Mouse (Mus musculus): Measurements from ENCODE around the gene Ruvbl2. TPM values are rescaled to one million over a fixed set of nuclear protein-coding genes. Genes with fewer than 3 reads are reported as not detected.

Ruvbl2 gene
- polyA plus RNA-seq (2014; fragmentation: Illumina TruSeq; extraction: RNeasy Lipid Tissue Mini Kit (QIAGEN cat#74804); ENCODE audit: low replicate concordance) = not detected

GRCm38 (mm10) chr7:45437521-45438276 is at the start of gene Ruvbl2:
Ruvbl2 (minus strand) TSS chr7:45438096.

DNA sequence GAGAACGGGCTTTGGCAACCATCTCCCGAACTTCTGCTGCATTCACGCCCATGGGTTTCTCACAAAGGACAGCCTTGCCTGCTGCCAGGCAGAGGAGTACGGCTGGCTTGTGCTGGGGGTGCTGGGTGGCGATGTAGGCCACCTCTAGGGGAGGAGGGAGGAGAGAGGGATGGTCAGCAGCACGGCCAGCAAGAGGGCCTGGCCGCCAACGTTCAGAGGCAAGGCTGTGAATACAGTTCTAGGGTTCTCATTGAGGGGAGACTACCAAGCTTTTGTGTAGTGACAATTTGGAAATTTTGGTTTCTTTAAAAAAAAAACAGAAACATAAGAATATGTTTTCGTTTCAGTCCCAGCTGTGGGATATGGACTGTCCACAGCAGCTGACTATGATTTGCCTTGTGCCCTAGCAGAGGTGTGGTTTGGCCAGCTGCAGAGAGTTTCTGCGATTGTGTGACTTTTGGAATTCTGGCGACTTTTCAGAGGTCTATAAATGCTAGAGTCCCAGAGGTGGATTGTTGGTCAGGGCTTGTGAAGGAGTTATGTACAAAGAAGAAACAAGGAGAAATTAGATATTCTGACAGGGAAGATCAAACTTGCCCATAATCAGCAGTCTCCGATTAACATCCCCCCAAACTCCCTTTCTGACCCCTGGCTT is 49.0 kb upstream of the Ruvbl2 start, which contains the start of gene Gm45808:
TSS of gene Gm45808 (minus strand) at position 51 of the 655 bp plus-strand sequence.

DNA sequence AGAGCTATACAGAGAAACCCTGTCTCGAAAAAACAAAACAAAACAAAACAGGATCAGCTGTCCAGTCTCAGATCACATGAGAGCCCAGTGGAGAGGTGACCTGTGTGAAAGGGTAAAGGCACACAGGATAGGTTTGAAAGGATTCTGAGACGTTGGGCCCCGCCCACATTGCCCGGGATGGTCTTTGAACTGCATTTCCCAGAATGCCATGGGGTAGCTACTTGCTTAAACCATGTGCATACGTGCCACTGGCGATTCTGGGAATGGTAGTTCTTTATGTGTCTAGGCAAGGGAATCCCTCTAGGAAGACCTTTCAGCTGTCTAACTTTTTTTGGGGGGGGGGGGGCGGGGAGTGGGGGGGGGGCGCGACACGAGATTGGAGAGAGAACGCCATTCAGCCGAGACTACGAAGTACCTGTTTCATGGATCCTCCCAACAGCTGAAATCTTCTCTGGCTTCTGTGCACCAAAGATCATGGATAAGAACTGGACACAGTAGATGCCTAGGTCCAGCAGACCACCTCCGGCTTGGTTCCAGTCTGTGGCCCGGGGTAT is 43.6 kb upstream of the Ruvbl2 start, which contains the start of gene Tulp2:
TSS of gene Tulp2 (plus strand) at position 504 of the 554 bp plus-strand sequence.

GRCm38 (mm10) chr7:45466283-45467089 is 28.6 kb upstream of the Ruvbl2 start, which contains the start of gene Bax:
Bax (minus strand) TSS chr7:45466898.

DNA sequence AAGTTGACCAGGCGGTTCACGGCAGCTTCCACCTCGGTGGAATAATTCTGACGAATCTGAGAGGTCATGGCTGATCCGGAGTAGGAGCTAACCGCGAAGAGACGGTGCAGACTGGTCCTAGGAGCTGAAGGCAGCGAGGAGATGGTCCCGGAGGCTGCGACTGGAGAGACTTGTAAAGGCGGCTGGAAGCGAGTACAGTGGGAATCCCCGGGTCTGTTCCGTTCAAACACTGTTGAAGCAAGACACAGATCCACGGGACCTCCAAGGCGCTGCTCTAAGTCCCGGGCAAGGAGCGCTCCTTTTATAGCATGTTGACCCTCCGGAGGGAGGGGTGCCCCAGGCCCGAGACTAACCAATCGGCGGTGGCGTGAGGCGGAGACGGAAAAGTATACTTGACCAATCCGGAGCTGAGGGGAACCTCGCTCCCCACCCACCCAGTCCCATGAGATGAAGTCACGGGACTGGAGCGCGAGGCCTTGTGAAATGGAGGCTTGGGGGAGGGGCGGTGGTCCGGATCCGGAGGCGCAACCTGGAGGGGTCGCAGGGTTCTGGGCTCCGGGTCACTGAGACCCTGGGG is 21.8 kb upstream of the Ruvbl2 start, which contains the start of gene Ftl1:
TSS of gene Ftl1 (minus strand) at position 321 of the 577 bp plus-strand sequence.

DNA sequence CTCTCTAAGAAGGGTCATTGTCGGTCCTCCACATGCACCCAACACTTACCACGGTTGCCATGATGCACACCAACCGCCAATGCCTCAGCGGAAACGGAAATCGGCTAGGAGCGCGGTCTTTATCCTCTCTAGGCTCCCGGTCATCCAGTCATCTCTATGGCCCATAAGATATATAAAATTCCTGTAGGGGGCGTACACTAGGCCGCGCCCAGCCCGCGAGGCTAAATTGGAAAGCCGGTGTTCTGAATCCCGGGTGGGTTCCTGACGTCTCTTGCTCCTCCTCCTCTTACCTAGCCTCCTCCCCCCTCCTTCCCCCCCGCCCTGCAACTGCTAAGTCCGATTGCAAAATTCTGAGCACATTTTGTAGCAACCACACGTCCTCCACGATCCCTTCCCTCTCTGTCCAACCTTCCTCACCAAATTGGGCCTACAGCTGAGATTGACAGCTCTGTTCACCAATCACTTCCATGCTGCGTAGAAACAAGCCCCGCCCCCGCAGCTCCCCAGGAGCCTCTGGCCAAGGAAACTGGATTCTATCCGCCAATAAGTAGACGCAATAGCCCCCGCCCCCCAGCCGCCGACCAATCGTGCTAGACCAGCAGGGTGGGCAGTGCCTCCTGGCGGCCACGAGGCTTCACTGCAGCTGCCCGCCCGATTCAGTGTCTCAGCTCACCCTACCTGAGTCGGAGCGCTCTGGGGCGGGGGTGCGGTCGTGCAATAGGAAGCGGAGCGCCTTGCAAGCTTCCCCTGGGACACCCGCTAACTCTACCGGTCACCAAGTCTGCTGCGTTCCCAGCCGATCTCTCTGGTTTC is 3.5 kb downstream of the Ruvbl2 start, which contains the start of gene Gys1:
TSS of gene Gys1 (plus strand) at position 642 of the 813 bp plus-strand sequence.

GRCm38 (mm10) chr7:45420615-45420919 is 17.3 kb downstream of the Ruvbl2 start, which contains the start of gene Lhb:
Lhb (plus strand) TSS chr7:45420820.

DNA sequence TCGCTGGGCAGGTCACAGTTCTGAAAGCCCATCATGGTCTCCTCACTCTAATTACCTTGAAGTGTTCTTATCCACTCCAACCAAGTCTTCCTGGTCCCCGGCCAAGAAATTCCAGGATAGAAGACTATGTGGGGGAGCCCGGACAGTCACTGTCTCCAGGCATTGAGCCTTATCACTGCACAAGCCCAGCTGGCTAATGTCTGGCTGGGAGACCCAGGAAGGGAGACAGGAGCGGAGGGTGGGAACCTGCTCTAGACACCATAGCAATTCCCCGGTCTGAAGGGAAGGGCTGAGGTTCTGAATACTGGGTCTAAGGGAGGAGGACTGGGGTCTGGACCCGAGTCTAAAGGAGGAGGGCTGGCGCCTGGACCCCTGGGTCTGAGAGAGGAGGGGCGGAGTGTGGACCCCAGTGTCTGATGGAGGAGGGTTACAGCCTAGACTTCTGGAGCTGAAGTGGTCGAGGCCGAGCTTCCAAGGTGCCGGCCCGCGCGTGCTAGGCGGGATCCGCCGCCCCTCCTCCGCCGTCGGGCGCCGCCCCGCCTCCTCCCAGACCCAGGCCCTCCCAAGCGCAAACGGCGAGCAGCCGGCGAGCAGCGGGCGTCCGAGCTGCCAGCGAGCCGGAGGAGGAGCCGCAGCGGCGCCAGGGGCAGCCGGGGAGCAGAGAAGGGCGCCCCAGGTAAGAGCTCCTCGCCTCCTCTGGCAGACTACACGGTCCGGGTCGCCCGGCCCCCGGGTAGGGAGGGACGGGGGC is 24.6 kb downstream of the Ruvbl2 start, which contains the start of gene Ntf5:
TSS of gene Ntf5 (plus strand) at position 583 of the 751 bp plus-strand sequence.

DNA sequence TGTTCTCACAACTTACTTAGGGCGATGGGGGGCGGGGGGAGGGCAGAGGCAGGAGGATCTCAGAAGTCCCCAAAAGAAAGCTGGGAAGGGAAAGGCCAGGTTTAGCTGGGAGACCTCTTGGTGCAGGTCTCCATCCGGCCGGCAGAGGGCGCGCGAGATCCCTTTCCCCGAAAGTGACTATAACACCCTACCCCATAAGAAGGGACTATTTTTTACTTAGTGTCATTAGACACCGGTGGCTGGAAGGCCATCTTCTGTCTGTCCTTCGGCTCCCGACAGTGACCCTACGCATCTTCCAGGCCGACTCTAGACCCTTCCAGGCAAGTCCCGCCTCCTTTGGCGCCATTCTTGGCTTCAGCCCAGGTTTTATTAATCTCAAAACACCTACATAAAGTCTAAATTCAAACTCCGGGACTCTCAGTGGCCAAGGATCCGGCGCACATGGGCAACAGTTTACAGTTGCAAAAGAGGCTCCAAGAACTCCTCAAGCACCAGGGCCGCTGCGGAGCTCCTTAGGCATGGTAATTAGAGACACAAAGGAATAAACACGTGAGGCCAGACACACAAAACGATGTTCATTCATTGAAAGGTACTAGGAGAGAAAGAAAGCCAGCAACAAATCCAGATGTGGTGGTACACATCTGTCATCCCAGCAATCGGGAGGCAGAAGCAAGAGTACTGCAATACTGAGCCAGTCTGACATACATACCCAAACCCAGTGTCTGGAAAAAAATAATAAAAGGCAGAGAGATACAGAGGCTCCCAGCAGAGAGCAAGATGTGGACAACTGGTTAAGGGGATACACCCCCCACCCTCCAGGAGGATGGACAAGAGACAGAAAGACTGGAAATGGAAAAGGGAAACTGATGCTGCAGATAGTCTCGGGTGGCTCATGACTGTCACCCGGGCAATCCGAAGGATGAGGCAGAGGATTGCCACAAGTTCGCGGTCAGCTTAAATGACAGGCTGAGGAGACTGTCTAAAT is 32.5 kb downstream of the Ruvbl2 start, which contains the start of gene Kcna7:
TSS of gene Kcna7 (plus strand) at position 563 of the 985 bp plus-strand sequence.

DNA sequence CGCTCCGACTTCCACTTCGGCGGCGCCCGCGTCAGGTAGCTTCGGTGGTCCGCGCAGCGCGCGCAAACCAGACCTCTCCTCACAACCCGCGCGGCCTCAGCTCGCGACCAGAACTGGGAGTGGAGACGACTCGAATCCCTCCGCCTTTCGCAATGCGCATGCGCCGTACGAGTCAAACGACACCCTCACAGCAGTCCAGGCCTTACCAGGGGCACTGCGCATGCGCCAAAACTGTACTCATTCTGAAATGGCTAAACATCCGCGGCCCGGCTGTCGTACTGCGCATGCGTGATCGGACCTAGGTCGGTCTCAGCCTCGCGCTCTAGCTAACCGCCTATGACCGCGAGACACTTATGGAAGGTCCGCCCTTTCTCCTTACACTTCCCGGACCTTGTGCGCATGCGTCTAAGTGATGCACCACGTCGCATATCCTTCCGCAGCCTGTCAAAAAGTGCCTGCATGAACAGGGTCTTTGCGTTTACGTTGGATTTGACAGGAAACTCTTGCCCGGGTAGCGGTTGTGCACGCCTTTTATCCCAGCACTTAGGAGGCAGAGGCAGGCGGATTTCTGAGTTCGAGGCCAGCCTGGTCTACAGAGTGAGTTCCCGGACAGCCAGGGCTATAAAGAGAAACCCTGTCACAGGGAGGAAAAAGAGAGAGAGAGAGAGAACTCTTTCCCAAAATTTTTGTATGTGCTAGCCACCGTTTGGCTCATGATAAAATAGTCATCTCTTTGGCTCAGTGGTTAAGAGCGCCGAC is 42.1 kb downstream of the Ruvbl2 start, which contains the start of gene Snrnp70:
TSS of gene Snrnp70 (minus strand) at position 165 of the 759 bp plus-strand sequence.

Other genes with a start within 250 kb of the Ruvbl2 start
- gene Ccdc155, start 233.2 kb downstream of the Ruvbl2 start, polyA plus RNA-seq (2014; fragmentation: Illumina TruSeq; extraction: RNeasy Lipid Tissue Mini Kit (QIAGEN cat#74804); ENCODE audit: low replicate concordance) = not detected
- not detected for gene Dkkl1, start 225.9 kb downstream of the Ruvbl2 start, polyA plus RNA-seq (2014; fragmentation: Illumina TruSeq; extraction: RNeasy Lipid Tissue Mini Kit (QIAGEN cat#74804); ENCODE audit: low replicate concordance)
- 1.7 TPM for gene Tead2, start 222.3 kb downstream of the Ruvbl2 start, polyA plus RNA-seq (2014; fragmentation: Illumina TruSeq; extraction: RNeasy Lipid Tissue Mini Kit (QIAGEN cat#74804); ENCODE audit: low replicate concordance)
- 2.0 TPM for gene Cd37, start 199.0 kb downstream of the Ruvbl2 start, polyA plus RNA-seq (2014; fragmentation: Illumina TruSeq; extraction: RNeasy Lipid Tissue Mini Kit (QIAGEN cat#74804); ENCODE audit: low replicate concordance)
- gene Slc6a16, start 197.0 kb downstream of the Ruvbl2 start, polyA plus RNA-seq (2014; fragmentation: Illumina TruSeq; extraction: RNeasy Lipid Tissue Mini Kit (QIAGEN cat#74804); ENCODE audit: low replicate concordance) = not detected
- not detected for gene Slc6a21, start 160.6 kb downstream of the Ruvbl2 start, polyA plus RNA-seq (2014; fragmentation: Illumina TruSeq; extraction: RNeasy Lipid Tissue Mini Kit (QIAGEN cat#74804); ENCODE audit: low replicate concordance)
- gene Trpm4, start 104.3 kb downstream of the Ruvbl2 start, polyA plus RNA-seq (2014; fragmentation: Illumina TruSeq; extraction: RNeasy Lipid Tissue Mini Kit (QIAGEN cat#74804); ENCODE audit: low replicate concordance) = 3.0 TPM
- not detected for gene Hrc, start 102.8 kb downstream of the Ruvbl2 start, polyA plus RNA-seq (2014; fragmentation: Illumina TruSeq; extraction: RNeasy Lipid Tissue Mini Kit (QIAGEN cat#74804); ENCODE audit: low replicate concordance)
- gene Ppfia3, start 71.1 kb downstream of the Ruvbl2 start, polyA plus RNA-seq (2014; fragmentation: Illumina TruSeq; extraction: RNeasy Lipid Tissue Mini Kit (QIAGEN cat#74804); ENCODE audit: low replicate concordance) = not detected
- not detected for gene Lin7b, start 67.5 kb downstream of the Ruvbl2 start, polyA plus RNA-seq (2014; fragmentation: Illumina TruSeq; extraction: RNeasy Lipid Tissue Mini Kit (QIAGEN cat#74804); ENCODE audit: low replicate concordance)
- gene Snrnp70, start 42.4 kb downstream of the Ruvbl2 start, polyA plus RNA-seq (2014; fragmentation: Illumina TruSeq; extraction: RNeasy Lipid Tissue Mini Kit (QIAGEN cat#74804); ENCODE audit: low replicate concordance) = 55.6 TPM
- not detected for gene Kcna7, start 32.4 kb downstream of the Ruvbl2 start, polyA plus RNA-seq (2014; fragmentation: Illumina TruSeq; extraction: RNeasy Lipid Tissue Mini Kit (QIAGEN cat#74804); ENCODE audit: low replicate concordance)
- gene Ntf5, start 24.4 kb downstream of the Ruvbl2 start, polyA plus RNA-seq (2014; fragmentation: Illumina TruSeq; extraction: RNeasy Lipid Tissue Mini Kit (QIAGEN cat#74804); ENCODE audit: low replicate concordance) = not detected
- not detected for gene Lhb, start 17.3 kb downstream of the Ruvbl2 start, polyA plus RNA-seq (2014; fragmentation: Illumina TruSeq; extraction: RNeasy Lipid Tissue Mini Kit (QIAGEN cat#74804); ENCODE audit: low replicate concordance)
- 1.0 TPM for gene Gys1, start 3.3 kb downstream of the Ruvbl2 start, polyA plus RNA-seq (2014; fragmentation: Illumina TruSeq; extraction: RNeasy Lipid Tissue Mini Kit (QIAGEN cat#74804); ENCODE audit: low replicate concordance)
- 6.2 TPM for gene Ftl1, start 21.8 kb upstream of the Ruvbl2 start, polyA plus RNA-seq (2014; fragmentation: Illumina TruSeq; extraction: RNeasy Lipid Tissue Mini Kit (QIAGEN cat#74804); ENCODE audit: low replicate concordance)
- 1.2 TPM for gene Bax, start 28.8 kb upstream of the Ruvbl2 start, polyA plus RNA-seq (2014; fragmentation: Illumina TruSeq; extraction: RNeasy Lipid Tissue Mini Kit (QIAGEN cat#74804); ENCODE audit: low replicate concordance)
- gene Tulp2, start 43.8 kb upstream of the Ruvbl2 start, polyA plus RNA-seq (2014; fragmentation: Illumina TruSeq; extraction: RNeasy Lipid Tissue Mini Kit (QIAGEN cat#74804); ENCODE audit: low replicate concordance) = not detected
- gene Gm45808, start 48.7 kb upstream of the Ruvbl2 start, polyA plus RNA-seq (2014; fragmentation: Illumina TruSeq; extraction: RNeasy Lipid Tissue Mini Kit (QIAGEN cat#74804); ENCODE audit: low replicate concordance) = not detected
- gene Dhdh, start 50.7 kb upstream of the Ruvbl2 start, polyA plus RNA-seq (2014; fragmentation: Illumina TruSeq; extraction: RNeasy Lipid Tissue Mini Kit (QIAGEN cat#74804); ENCODE audit: low replicate concordance) = 1.6 TPM
- 48.1 TPM for gene Nucb1, start 72.3 kb upstream of the Ruvbl2 start, polyA plus RNA-seq (2014; fragmentation: Illumina TruSeq; extraction: RNeasy Lipid Tissue Mini Kit (QIAGEN cat#74804); ENCODE audit: low replicate concordance)
- 0.59 TPM for gene Ppp1r15a, start 88.2 kb upstream of the Ruvbl2 start, polyA plus RNA-seq (2014; fragmentation: Illumina TruSeq; extraction: RNeasy Lipid Tissue Mini Kit (QIAGEN cat#74804); ENCODE audit: low replicate concordance)
- not detected for gene Plekha4, start 88.2 kb upstream of the Ruvbl2 start, polyA plus RNA-seq (2014; fragmentation: Illumina TruSeq; extraction: RNeasy Lipid Tissue Mini Kit (QIAGEN cat#74804); ENCODE audit: low replicate concordance)
- gene Hsd17b14, start 116.8 kb upstream of the Ruvbl2 start, polyA plus RNA-seq (2014; fragmentation: Illumina TruSeq; extraction: RNeasy Lipid Tissue Mini Kit (QIAGEN cat#74804); ENCODE audit: low replicate concordance) = not detected
- gene Bcat2, start 132.1 kb upstream of the Ruvbl2 start, polyA plus RNA-seq (2014; fragmentation: Illumina TruSeq; extraction: RNeasy Lipid Tissue Mini Kit (QIAGEN cat#74804); ENCODE audit: low replicate concordance) = 0.93 TPM
- not detected for gene Fgf21, start 177.4 kb upstream of the Ruvbl2 start, polyA plus RNA-seq (2014; fragmentation: Illumina TruSeq; extraction: RNeasy Lipid Tissue Mini Kit (QIAGEN cat#74804); ENCODE audit: low replicate concordance)
- not detected for gene Fut1, start 179.2 kb upstream of the Ruvbl2 start, polyA plus RNA-seq (2014; fragmentation: Illumina TruSeq; extraction: RNeasy Lipid Tissue Mini Kit (QIAGEN cat#74804); ENCODE audit: low replicate concordance)
- not detected for gene Izumo1, start 183.7 kb upstream of the Ruvbl2 start, polyA plus RNA-seq (2014; fragmentation: Illumina TruSeq; extraction: RNeasy Lipid Tissue Mini Kit (QIAGEN cat#74804); ENCODE audit: low replicate concordance)
- gene Rasip1, start 189.4 kb upstream of the Ruvbl2 start, polyA plus RNA-seq (2014; fragmentation: Illumina TruSeq; extraction: RNeasy Lipid Tissue Mini Kit (QIAGEN cat#74804); ENCODE audit: low replicate concordance) = not detected
- not detected for gene Mamstr, start 201.9 kb upstream of the Ruvbl2 start, polyA plus RNA-seq (2014; fragmentation: Illumina TruSeq; extraction: RNeasy Lipid Tissue Mini Kit (QIAGEN cat#74804); ENCODE audit: low replicate concordance)
- 0.22 TPM for gene Fut2, start 228.3 kb upstream of the Ruvbl2 start, polyA plus RNA-seq (2014; fragmentation: Illumina TruSeq; extraction: RNeasy Lipid Tissue Mini Kit (QIAGEN cat#74804); ENCODE audit: low replicate concordance)
- not detected for gene Ntn5, start 245.9 kb upstream of the Ruvbl2 start, polyA plus RNA-seq (2014; fragmentation: Illumina TruSeq; extraction: RNeasy Lipid Tissue Mini Kit (QIAGEN cat#74804); ENCODE audit: low replicate concordance)